Mouse (Mus musculus): ENCODE data around the gene Adrm1.

The Adrm1 gene

DNA sequence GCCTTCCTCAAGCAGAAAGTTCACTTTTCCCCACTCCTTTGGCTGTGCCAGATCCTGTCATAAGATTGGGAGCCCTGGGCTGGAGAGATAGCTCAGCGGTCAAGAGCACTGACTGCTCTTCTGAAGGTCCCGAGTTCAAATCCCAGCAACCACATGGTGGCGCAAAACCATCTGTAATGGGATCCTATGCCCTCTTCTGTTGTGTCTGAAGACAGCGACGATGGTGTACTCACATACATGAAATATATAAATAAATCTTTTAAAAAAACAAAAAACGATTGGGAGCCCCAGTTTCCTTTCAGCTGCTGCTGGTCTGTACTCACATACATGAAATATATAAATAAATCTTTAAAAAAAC is 13.4 kb downstream of the Adrm1 start:
- DNase-seq (ENCODE audit: low spot score): no peak

DNA sequence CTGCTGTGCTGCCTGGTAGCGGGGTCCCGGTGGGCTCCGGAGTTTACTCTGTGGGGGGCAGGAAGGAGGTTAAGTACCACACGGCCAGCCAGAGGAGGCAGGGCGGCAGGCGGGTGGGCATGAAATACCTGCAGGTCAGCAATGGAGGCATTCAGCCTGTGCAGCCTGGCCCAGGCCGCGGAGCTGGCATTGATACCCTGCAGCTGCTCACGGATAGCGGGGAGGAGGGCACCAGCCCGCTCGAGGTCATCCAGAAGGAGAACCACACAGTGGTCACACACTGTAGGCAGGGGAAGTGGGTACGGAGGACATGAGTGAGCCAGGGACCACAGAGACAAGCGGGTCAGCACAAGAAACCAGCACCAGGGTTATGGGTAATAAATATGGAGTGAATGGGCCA is 14.4 kb downstream of the Adrm1 start:
- DNase-seq (ENCODE audit: low spot score): no peak

DNA sequence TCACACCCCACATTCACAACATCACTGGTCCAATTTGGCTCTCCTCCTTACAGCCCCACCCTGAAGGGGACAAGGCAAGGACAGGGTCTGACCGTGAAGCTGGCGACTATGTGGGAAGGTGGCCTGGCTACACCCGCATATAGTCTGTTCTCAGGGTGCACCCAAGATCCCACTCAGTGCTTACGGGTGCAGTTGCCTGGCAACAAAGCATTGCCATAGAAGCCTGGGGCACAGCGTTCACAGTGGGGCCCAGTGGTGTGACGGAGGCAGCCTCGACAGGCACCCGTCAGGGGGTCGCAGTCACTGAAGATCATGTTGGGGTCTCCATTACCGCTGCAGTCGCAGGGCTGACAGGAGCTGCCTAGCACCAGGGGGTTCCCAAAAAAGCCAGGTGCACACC is 16.1 kb downstream of the Adrm1 start:
- no peak for DNase-seq (ENCODE audit: low spot score)

DNA sequence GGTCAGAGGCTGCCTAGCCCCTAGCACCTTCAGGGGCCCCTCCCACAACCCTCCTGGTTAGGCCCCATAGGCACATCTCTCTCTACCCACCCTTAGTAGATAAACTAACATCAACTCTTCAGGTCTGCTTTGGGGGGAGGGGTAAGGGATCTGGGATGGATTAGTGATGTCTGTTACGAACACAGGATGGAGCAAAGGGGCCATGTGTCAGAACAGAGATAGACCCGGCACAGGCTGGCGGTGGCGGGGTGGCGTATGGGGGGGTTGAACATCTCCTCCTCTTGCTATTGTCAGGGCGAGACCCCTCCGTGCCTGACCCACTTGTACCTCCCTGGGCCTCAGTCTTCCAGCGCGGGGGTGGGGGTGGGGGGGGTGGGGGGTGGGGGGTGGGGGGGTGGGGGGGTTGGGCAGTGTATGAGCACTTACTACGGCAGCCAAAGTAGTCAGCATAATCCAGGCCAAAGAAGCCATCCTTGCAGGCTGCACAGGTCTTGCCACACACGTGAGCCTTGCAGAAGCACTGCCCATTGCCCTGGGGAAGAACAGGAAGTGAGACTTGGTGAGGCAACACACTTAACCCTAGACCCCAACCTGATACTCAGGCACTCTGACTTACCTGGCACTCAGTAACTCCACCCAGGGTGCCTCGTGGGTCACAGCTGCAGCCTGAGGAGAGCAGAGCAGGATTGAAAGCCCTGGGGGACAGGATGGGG is 25.5 kb downstream of the Adrm1 start:
- DNase-seq (ENCODE audit: low spot score): no peak

GRCm38 (mm10) chr2:180197323-180198037 is 26.2 kb downstream of the Adrm1 start:
- no peak for DNase-seq (ENCODE audit: low spot score)

DNA sequence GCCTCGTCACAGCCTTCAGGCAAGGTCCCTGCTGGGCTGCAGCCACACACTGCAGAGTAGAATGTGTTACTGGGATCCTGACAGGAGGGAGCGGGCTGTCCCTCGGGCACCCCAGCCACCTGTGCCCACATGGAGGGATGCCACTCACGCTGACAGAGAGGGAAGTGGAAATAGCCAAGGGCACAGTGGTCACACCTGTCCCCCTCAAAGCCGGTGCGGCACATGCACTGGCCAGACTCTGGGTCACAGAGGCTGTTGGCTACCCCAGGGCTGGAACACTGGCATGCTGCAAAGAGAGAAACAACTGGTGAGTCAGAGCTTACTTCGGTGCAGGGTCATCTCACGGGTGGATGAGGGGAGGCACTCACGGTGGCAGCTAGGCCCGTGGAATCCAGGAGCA is 27.5 kb downstream of the Adrm1 start:
- DNase-seq (ENCODE audit: low spot score): no peak

GRCm38 (mm10) chr2:180200681-180201080 is 29.4 kb downstream of the Adrm1 start:
- no peak for DNase-seq (ENCODE audit: low spot score)

DNA sequence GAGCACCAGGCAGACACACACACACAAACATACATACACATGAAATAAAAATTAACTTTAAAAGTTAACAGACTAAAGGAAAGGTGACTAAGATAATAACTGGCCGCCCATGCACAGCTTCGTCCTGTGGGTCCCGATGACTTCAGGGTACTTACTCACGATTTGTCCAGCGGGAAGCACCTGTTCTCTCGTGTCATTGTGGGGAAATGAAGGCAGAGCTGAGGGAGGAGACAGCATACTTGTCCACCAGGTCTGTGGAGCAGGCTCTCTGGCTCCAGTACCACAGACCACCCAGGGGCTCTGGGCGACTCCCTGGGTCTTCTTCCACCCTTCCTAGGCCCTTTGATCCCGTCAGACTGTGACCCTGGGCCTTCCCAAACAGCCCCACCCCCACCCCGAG is 30.0 kb downstream of the Adrm1 start:
- DNase-seq (ENCODE audit: low spot score): no peak

GRCm38 (mm10) chr2:180202263-180202662 is 31.0 kb downstream of the Adrm1 start:
- DNase-seq (ENCODE audit: low spot score): no peak

- DNase-seq (ENCODE audit: low spot score): no peak
These were observed 31.5 kb downstream of the Adrm1 start for GRCm38 (mm10) chr2:180202805-180203204.

- no peak for DNase-seq (ENCODE audit: low spot score)
These were observed 33.2 kb downstream of the Adrm1 start for GRCm38 (mm10) chr2:180204501-180204900.

DNA sequence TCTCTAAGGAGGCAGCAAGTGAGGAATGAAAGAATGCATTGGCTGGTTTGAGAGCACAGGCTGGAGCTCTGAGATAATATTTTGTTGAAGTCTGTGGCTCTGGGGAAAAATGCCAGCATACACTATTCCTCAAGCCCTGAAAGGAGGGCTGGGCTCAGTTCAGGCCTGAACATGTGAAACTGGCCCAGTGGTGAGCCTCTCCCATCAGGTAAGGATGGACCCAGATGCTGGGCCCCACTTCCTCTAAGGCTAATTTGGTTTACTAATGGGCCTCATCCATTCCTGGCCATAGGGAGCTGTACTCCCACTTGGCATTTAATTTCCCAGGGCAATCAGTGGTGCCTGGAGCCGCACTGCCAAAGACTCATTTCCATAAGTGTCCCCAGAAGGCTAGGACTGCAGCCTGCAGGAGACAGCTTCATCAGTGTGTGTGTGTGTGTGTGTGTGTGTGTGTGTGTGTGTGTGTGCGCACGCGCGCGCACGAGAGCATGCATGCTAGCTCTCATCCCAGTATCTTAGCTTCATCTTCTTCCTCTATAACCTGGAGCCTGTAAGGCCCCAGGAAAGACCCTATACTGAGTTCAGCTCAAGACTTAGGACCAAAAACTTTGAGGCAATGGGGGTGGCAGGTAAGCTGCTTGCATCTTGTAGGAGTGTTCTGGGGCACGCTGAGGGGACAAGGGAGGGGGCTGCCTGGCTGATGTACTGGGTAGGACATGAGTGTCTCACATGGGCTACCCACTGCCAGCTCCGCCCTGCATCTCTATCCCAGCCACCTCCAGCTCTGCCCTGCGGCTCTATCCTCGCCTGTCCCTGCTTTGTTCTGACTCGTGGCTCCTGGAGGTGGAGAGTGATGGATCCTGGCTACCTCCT is 34.0 kb downstream of the Adrm1 start:
- DNase-seq (ENCODE audit: low spot score): no peak

- DNase-seq (ENCODE audit: low spot score): no peak
These were observed 34.6 kb downstream of the Adrm1 start for GRCm38 (mm10) chr2:180205956-180206280.

GRCm38 (mm10) chr2:180207840-180208239 is 36.6 kb downstream of the Adrm1 start:
- DNase-seq (ENCODE audit: low spot score): no peak

- DNase-seq (ENCODE audit: low spot score): no peak
These were observed 37.7 kb downstream of the Adrm1 start for GRCm38 (mm10) chr2:180208976-180209375.

- DNase-seq (ENCODE audit: low spot score): no peak
These were observed 41.0 kb downstream of the Adrm1 start for GRCm38 (mm10) chr2:180212255-180212654.

GRCm38 (mm10) chr2:180214352-180214978 is 43.2 kb downstream of the Adrm1 start:
- DNase-seq (ENCODE audit: low spot score): no peak

DNA sequence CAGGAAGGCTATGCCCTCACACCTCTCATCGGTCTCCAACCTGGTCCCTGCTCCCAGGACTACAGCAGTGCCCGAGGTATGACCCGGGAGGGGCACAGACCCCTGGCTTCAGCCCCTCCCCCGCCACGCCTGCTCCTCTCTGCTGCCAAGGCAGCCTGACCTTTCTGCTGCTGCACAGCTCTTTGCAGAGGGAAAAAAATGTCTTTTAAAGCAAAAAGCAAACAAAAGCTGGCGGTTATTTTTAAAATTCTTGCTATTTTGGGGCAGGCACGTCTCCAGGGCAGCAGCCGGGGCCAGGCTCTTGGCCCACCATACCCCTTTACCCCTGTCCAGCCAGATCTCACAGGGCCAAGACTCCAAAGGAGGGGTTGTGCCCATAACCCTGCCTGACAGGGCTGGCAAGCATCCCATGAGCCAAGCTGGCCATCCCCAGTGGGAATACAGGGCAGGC is 43.8 kb downstream of the Adrm1 start:
- no peak for DNase-seq (ENCODE audit: low spot score)

GRCm38 (mm10) chr2:180215951-180216350 is 44.7 kb downstream of the Adrm1 start:
- DNase-seq (ENCODE audit: low spot score): no peak

DNA sequence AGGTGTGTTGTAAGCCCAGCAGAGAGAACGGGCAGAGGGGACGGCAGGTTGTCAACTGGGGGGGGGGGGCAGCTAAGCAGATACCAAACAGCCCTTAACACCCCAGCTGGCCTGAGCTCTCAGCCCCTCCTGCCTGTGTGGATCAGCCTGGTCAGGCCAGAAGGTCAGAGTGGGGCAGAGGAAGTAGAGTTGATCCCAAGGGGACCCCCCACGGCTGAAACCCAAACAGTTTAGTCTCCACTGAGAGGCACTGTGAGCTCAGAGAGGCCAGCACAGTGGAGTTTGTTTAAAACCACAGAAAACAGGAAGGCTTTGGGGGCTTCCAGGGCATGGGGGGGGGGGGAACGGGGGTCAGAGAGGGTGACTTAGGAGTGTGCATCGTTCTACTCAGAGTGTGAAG is 45.6 kb downstream of the Adrm1 start:
- no peak for DNase-seq (ENCODE audit: low spot score)

GRCm38 (mm10) chr2:180217587-180217986 is 46.3 kb downstream of the Adrm1 start:
- DNase-seq (ENCODE audit: low spot score): no peak

GRCm38 (mm10) chr2:180218241-180218640 is 47.0 kb downstream of the Adrm1 start:
- DNase-seq (ENCODE audit: low spot score): no peak

Measured in testis, postnatal 14 days (tissue).